Mouse (Mus musculus) lung, postnatal 0 days (tissue): Measurements from ENCODE around the gene Parn.

Source experiments
- CTCF ChIP-seq: IDR thresholded peaks from 2 replicates; pipeline ENCODE4 v1.5.1; 2016; ENCODE audit warnings: antibody characterized with exemption, mild to moderate bottlenecking
- EP300 ChIP-seq: IDR thresholded peaks from 2 replicates; pipeline ENCODE4 v1.6.1; 2016; ENCODE audit warnings: antibody characterized with exemption, mild to moderate bottlenecking, control low read depth

- no peak for TF ChIP-seq CTCF
- TF ChIP-seq EP300 = no peak
Measured at GRCm38 (mm10) chr16:13556954-13557470, 111.0 kb downstream of the Parn start.
